Mouse (Mus musculus): ENCODE data around the gene Tmem159. TPM values are rescaled to one million over a fixed set of nuclear protein-coding genes. Genes with fewer than 3 reads are reported as not detected.

Gene Tmem159
- polyA plus RNA-seq, 2 experiments: 11.7 to 22.0 TPM

DNA sequence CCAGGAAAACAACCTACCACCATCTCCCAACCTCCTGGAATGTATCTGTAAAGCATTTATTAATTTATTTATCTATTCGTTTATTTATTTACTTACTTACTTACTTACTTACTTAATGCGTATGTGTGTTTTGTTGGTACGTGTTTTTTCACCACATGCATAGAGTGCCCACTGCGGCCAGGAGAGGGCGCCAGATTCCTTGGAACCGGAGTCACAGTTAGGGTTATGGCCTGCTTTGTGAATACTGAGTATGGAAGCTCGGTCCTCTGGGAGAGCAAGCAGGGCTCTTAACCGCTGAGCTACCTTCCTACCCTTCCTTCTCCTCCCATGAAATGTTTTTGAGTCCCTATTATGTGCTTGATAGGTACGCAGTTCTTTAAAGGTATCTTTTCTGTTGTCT, 3.8 kb upstream of the Tmem159 start:
- Histone ChIP-seq H3K4me3 (replicated peaks; ENCODE audit: low read length) (no peak overlapping the region), H3K4me1 (ENCODE audit: control insufficient read depth, insufficient read depth, low read length) (peaks cover under 1% of the 10 kb centered on the region), H3K4me2 (replicated peaks; ENCODE audit: low read depth, low read length, severe bottlenecking) (no peak overlapping the region), H3K9me3 (ENCODE audit: control insufficient read depth, low read length) (no peaks in the 10 kb centered on the region), H3K27me3 (ENCODE audit: control insufficient read depth, insufficient read depth, low read length) (no peaks in the 10 kb centered on the region), H3K36me3 (ENCODE audit: control insufficient read depth, insufficient read depth, low read length) (no peaks in the 10 kb centered on the region), H3K9ac (ENCODE audit: low read depth, low read length, severe bottlenecking) (no peak overlapping the region), H3K27ac (replicated peaks; ENCODE audit: low read depth, low read length) (no peak overlapping the region)
- ATAC-seq (ENCODE audit: low FRiP score, low read depth): no peak
- TF ChIP-seq POLR2A (IDR thresholded peaks at IDR 0.05; ENCODE audit: borderline replicate concordance, extremely low read depth, insufficient read depth, insufficient read length): no peak
- WGBS: 23% methylated on average over 9 of the region's 9 CpGs
- peak; percentile 13 for DNase-seq (ENCODE audit: low spot score)

DNA sequence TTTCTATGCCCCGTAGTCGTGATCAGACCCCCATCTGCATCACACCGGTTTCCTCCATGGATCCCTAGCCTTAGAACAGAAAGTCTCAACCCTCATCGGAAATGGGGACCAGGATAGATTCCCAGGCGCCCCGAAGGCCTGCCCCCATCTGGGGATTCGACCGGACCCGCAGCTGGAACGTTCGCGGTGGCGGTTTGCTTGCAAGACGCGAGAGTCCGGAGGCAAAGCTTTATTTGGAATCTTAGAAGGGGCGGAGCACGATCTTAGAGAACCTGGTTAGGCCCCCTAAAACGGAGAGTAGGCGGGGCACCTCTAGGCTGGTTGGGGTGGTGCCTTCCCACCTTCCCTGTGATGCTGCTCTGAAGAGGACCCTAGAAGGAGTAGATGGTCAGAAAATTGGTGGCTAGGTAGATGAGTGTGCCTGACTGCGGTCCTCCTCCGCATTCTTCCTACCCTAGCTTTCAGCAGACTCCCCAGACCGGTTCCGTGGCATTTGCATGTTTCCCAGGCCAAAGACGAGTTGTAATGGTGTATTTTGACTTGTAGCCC, 940 bp downstream of the Tmem159 start:
- WGBS: 2% methylated on average over 25 of the region's 25 CpGs
- Histone ChIP-seq H3K27ac (replicated peaks; ENCODE audit: low read depth, low read length) (no peak overlapping the region), H3K27me3 (ENCODE audit: control insufficient read depth, insufficient read depth, low read length) (no peaks in the 10 kb centered on the region), H3K4me3 (replicated peaks; ENCODE audit: low read length) (peak overlapping the region; percentile 67), H3K9me3 (ENCODE audit: control insufficient read depth, low read length) (no peaks in the 10 kb centered on the region), H3K36me3 (ENCODE audit: control insufficient read depth, insufficient read depth, low read length) (peaks cover 5% of the 10 kb centered on the region; the same call in 1 of the 2 replicates), H3K4me1 (ENCODE audit: control insufficient read depth, insufficient read depth, low read length) (peaks cover 3% of the 10 kb centered on the region; the same call in 1 of the 2 replicates), H3K9ac (ENCODE audit: low read depth, low read length, severe bottlenecking) (peak overlapping the region; percentile 65), H3K4me2 (replicated peaks; ENCODE audit: low read depth, low read length, severe bottlenecking) (peak overlapping the region; percentile 93)
- ATAC-seq (ENCODE audit: low FRiP score, low read depth): 0 out of 2 replicates have a peak, but pooled peaks have one; percentile 18
- DNase-seq (ENCODE audit: low spot score): peak; percentile 40
- no peak for TF ChIP-seq POLR2A (IDR thresholded peaks at IDR 0.05; ENCODE audit: borderline replicate concordance, extremely low read depth, insufficient read depth, insufficient read length)

DNA sequence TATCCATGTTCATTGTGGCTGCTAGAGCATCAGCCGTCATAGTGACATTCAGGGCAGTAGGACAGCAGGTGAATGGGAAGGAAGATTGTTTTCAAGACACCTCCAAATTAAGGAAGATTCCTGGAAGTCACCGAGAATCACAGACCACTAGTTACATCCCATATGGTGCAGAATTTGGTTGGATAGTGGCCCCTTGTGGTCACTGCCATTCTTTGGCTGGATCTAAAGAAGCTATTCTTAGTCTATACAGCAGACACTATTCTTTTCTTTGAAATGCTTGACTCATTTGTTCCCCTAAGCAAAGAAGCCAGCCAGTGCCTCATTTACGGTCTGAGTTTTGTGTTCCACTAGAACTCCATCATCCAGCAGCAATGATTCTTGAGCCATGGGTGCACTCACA, 2.8 kb downstream of the Tmem159 start:
- Histone ChIP-seq H3K4me2 (replicated peaks; ENCODE audit: low read depth, low read length, severe bottlenecking) (no peak overlapping the region), H3K27me3 (ENCODE audit: control insufficient read depth, insufficient read depth, low read length) (no peaks in the 10 kb centered on the region), H3K36me3 (ENCODE audit: control insufficient read depth, insufficient read depth, low read length) (peaks cover 5% of the 10 kb centered on the region; the same call in 1 of the 2 replicates), H3K9ac (ENCODE audit: low read depth, low read length, severe bottlenecking) (no peak overlapping the region), H3K4me1 (ENCODE audit: control insufficient read depth, insufficient read depth, low read length) (peaks cover 3% of the 10 kb centered on the region; the same call in 1 of the 2 replicates), H3K9me3 (ENCODE audit: control insufficient read depth, low read length) (no peaks in the 10 kb centered on the region), H3K4me3 (replicated peaks; ENCODE audit: low read length) (no peak overlapping the region), H3K27ac (replicated peaks; ENCODE audit: low read depth, low read length) (no peak overlapping the region)
- TF ChIP-seq POLR2A (IDR thresholded peaks at IDR 0.05; ENCODE audit: borderline replicate concordance, extremely low read depth, insufficient read depth, insufficient read length): no peak
- DNase-seq (ENCODE audit: low spot score) (no peak), ATAC-seq (ENCODE audit: low FRiP score, low read depth) (no peak)
- 78% methylated on average over 3 of the region's 3 CpGs for WGBS

GRCm38 (mm10) chr7:120106356-120106755, 4.2 kb downstream of the Tmem159 start:
- no peak for ATAC-seq (ENCODE audit: low FRiP score, low read depth)
- no peak for DNase-seq (ENCODE audit: low spot score)
- Histone ChIP-seq H3K4me1 (ENCODE audit: control insufficient read depth, insufficient read depth, low read length) (peaks cover 3% of the 10 kb centered on the region; the same call in 1 of the 2 replicates), H3K27me3 (ENCODE audit: control insufficient read depth, insufficient read depth, low read length) (no peaks in the 10 kb centered on the region), H3K9ac (ENCODE audit: low read depth, low read length, severe bottlenecking) (no peak overlapping the region), H3K4me2 (replicated peaks; ENCODE audit: low read depth, low read length, severe bottlenecking) (no peak overlapping the region), H3K36me3 (ENCODE audit: control insufficient read depth, insufficient read depth, low read length) (peaks cover 5% of the 10 kb centered on the region; the same call in 1 of the 2 replicates), H3K27ac (replicated peaks; ENCODE audit: low read depth, low read length) (no peak overlapping the region), H3K9me3 (ENCODE audit: control insufficient read depth, low read length) (no peaks in the 10 kb centered on the region), H3K4me3 (replicated peaks; ENCODE audit: low read length) (no peak overlapping the region)
- 47% methylated on average over 2 of the region's 2 CpGs for WGBS
- TF ChIP-seq POLR2A (IDR thresholded peaks at IDR 0.05; ENCODE audit: borderline replicate concordance, extremely low read depth, insufficient read depth, insufficient read length): no peak

DNA sequence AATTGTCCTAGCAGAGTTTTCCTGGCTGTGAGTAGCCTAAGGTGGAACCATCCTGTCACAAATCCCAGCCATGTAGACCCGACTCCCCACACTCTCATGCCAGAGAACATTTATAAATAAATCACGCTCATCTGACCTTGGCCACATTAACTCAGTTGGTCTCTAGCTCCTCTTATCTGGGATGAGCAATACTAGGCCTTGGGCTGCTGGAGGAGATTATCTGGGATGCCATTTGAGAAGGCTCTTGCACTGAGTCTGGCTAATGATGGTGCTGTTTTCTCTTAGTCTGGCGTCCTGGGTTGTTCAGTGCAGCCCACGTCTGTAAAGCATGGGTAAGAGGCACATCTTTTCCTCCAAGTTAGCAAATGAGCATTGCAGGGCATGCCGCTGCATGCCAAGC, 7.5 kb downstream of the Tmem159 start:
- no peak for ATAC-seq (ENCODE audit: low FRiP score, low read depth)
- Histone ChIP-seq H3K4me1 (ENCODE audit: control insufficient read depth, insufficient read depth, low read length) (no peaks in the 10 kb centered on the region), H3K36me3 (ENCODE audit: control insufficient read depth, insufficient read depth, low read length) (peaks cover 5% of the 10 kb centered on the region; the same call in 1 of the 2 replicates), H3K9ac (ENCODE audit: low read depth, low read length, severe bottlenecking) (no peak overlapping the region), H3K4me2 (replicated peaks; ENCODE audit: low read depth, low read length, severe bottlenecking) (no peak overlapping the region), H3K9me3 (ENCODE audit: control insufficient read depth, low read length) (no peaks in the 10 kb centered on the region), H3K27ac (replicated peaks; ENCODE audit: low read depth, low read length) (no peak overlapping the region), H3K27me3 (ENCODE audit: control insufficient read depth, insufficient read depth, low read length) (no peaks in the 10 kb centered on the region), H3K4me3 (replicated peaks; ENCODE audit: low read length) (no peak overlapping the region)
- no peak for TF ChIP-seq POLR2A (IDR thresholded peaks at IDR 0.05; ENCODE audit: borderline replicate concordance, extremely low read depth, insufficient read depth, insufficient read length)
- WGBS: 72% methylated on average over 5 of the region's 5 CpGs
- DNase-seq (ENCODE audit: low spot score): no peak

All from limb, embryonic 14.5 days (tissue).